Mouse (Mus musculus) G1E (cell line): Measurements from ENCODE around the gene Cul3. TPM values are rescaled to one million over a fixed set of nuclear protein-coding genes. Genes with fewer than 3 reads are reported as not detected.

ENCODE experiments used
- ATAC-seq: 2 replicates; pipeline ENCODE4 v1.8.0; 2016; ENCODE audit warnings: mild to moderate bottlenecking; ENCODE audit not compliant: insufficient number of reproducible peaks, poor library complexity, low FRiP score, severe bottlenecking; ENCODE audit errors: extremely low read depth
- DNase-seq: peaks from one replicate; pipeline ENCODE4 v3.0.0; 2012; ENCODE audit warnings: low spot score
- H3K27me3 ChIP-seq: 2 replicates; pipeline ENCODE4 v1.6.1; 2012; ENCODE audit warnings: mild to moderate bottlenecking, low read length, inconsistent platforms; ENCODE audit not compliant: insufficient read depth
- H3K36me3 ChIP-seq: replicated peaks from 2 replicates; pipeline ENCODE3; 2012; ENCODE audit warnings: mild to moderate bottlenecking, inconsistent platforms
- H3K4me1 ChIP-seq: 2 replicates; pipeline ENCODE4 v1.6.1; 2012; ENCODE audit warnings: low read depth, low read length, inconsistent platforms, mixed read lengths; ENCODE audit not compliant: insufficient read depth
- H3K4me3 ChIP-seq: 2 replicates; pipeline ENCODE4 v1.5.1; 2012; ENCODE audit warnings: low read depth, mild to moderate bottlenecking, inconsistent platforms, low read length, moderate library complexity, mixed read lengths
- H3K9me3 ChIP-seq: replicated peaks from 2 replicates; pipeline ENCODE4 v1.6.1; 2012; ENCODE audit warnings: inconsistent platforms
- CTCF ChIP-seq: IDR thresholded peaks from 2 replicates; pipeline ENCODE4 v1.5.1; 2012; ENCODE audit warnings: low read depth, low read length, inconsistent platforms, mixed read lengths
- GATA1 ChIP-seq: IDR thresholded peaks from 2 replicates; pipeline ENCODE4 v1.6.1; 2012; ENCODE audit warnings: borderline replicate concordance, low read length, inconsistent platforms, mixed read lengths
- GATA2 ChIP-seq: IDR thresholded peaks from 2 replicates; pipeline ENCODE4 v1.6.1; 2012; ENCODE audit warnings: low read depth, low read length, inconsistent platforms, borderline replicate concordance
- POLR2AphosphoS5 ChIP-seq: IDR thresholded peaks from 2 replicates; pipeline ENCODE4 v1.6.1; 2012; ENCODE audit warnings: low read depth, low read length, inconsistent platforms; ENCODE audit not compliant: insufficient replicate concordance
- TAL1 ChIP-seq: conservative IDR thresholded peaks from 2 replicates; pipeline ENCODE4 v1.6.1; 2012; ENCODE audit warnings: low read depth, low read length, inconsistent platforms, mixed read lengths
- polyA plus RNA-seq: library from polyadenylated mRNA; stranded (reverse); fragments of >175 nt; gene quantifications from 2 replicates; pipeline ENCODE4 v1.2.3, GENCODE M21; 2012
- total RNA-seq, 2 experiments: library from RNA; stranded (forward) in 1 of 2; stranded (reverse) in 1 of 2; fragments of 200-1000 nt in 1 of 2; fragments of >200 nt in 1 of 2; fragmentation: Nextera tagmentation in 1 of 2; gene quantifications; 2 replicates each; pipeline ENCODE4 v1.2.3; 2014 to 2017

Gene Cul3
- total and polyA plus RNA-seq, 3 experiments: 14.4 to 282 (median 152) TPM

DNA sequence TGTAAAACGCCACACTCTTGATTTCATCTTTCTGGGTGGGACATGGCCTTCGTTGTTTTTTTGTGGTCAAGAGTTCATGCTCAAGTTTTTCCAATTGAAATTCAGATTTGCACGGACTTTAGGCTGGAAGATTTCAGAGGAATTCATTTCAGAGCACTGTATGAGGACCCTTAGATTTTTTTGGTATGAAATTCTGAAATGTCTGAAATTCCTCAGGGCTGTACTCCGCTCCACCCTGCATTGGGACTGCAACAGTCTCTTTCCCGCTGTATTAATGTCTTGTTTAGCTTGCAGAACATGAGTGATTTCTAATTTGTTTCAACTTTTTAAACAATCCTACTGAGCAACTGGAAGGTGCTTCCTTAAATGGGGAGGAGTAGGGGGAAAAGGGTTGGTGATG lies 90.0 kb downstream of the Cul3 start:
- Histone ChIP-seq H3K27me3 (peaks cover 7% of the 10 kb centered on the region; the same call in 1 of the 2 replicates), H3K9me3 (no peaks in the 10 kb centered on the region), H3K36me3 (no peaks in the 10 kb centered on the region), H3K4me3 (no peak overlapping the region), H3K4me1 (no peaks in the 10 kb centered on the region)
- ATAC-seq: no peak
- DNase-seq: no peak
- TF ChIP-seq GATA2 (no peak), GATA1 (no peak), TAL1 (no peak), CTCF (no peak)

DNA sequence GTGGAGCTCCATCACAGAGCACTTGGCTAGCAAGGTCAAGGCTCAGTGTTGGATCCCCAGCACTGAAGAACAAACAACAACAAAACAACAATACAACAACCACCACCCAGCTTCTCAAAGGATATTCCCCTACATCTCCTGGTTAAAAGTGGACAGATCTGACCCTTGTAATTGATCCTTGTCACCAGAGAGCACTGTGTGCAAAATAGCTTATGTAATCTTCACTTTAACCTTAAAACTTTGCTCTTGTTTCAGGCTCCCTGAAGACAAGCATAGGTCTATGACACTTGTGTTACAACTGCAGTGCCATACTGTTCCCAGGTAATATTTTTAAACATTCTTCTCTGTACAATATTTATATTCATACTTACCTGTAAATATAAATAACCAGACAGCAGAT lies 93.1 kb downstream of the Cul3 start:
- peaks cover 3% of the 10 kb centered on the region; the same call in 1 of the 2 replicates for H3K27me3 ChIP-seq
- DNase-seq (no peak), ATAC-seq (no peak)
- TF ChIP-seq CTCF (no peak), TAL1 (no peak), POLR2AphosphoS5 (no peak), GATA2 (no peak), GATA1 (no peak)
- H3K36me3 ChIP-seq: no peaks in the 10 kb centered on the region
- H3K4me1 ChIP-seq: no peaks in the 10 kb centered on the region
- H3K9me3 ChIP-seq: no peaks in the 10 kb centered on the region
- H3K4me3 ChIP-seq: no peak overlapping the region

DNA sequence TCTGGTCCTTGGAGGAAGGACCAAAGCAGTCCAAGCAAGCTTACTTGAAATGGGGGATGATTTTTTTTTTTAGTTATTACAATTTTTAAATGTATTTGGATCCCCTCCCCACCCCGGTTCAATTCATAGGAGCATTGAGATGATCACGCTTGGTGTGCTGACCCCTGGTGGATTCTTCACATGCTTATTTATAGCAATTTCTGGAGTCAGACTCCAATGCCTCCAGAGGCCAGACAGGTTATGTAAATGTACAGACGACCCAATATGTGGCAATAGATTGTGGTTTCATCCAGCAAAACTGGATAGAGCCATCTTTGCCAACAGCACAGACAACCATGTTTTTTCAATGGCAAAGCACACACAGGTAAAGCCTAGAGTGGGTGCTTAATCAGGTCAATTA lies 96.2 kb downstream of the Cul3 start:
- DNase-seq (no peak), ATAC-seq (no peak; the same call in 1 of the 2 replicates)
- no peaks in the 10 kb centered on the region for H3K9me3 ChIP-seq
- TF ChIP-seq GATA1 (no peak), GATA2 (no peak), POLR2AphosphoS5 (no peak), TAL1 (no peak), CTCF (no peak)
- peaks cover 4% of the 10 kb centered on the region; the same call in 1 of the 2 replicates for H3K27me3 ChIP-seq
- H3K36me3 ChIP-seq: no peaks in the 10 kb centered on the region
- no peaks in the 10 kb centered on the region for H3K4me1 ChIP-seq
- no peak overlapping the region for H3K4me3 ChIP-seq

DNA sequence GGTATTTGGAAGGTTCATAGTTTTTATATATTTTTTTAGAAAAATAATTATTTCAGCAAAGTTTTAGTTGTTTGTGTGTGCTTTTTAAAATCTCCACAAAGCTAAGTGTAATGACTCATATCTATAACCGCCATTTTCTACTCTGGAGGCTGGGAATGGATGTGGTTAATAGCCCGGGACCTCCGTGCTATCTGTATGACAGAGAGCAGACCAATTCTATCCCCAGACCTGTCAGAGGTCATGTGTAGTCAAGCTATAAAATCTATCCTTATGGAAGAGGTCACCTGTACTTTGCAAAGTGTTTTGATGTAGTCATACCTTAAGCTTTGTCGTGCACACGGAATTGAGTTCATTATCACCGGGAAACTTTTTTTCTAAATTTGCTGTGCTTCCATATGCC lies 98.7 kb downstream of the Cul3 start:
- Histone ChIP-seq H3K9me3 (no peaks in the 10 kb centered on the region), H3K4me3 (no peak overlapping the region), H3K4me1 (no peaks in the 10 kb centered on the region), H3K27me3 (peaks cover 7% of the 10 kb centered on the region; the same call in 1 of the 2 replicates), H3K36me3 (no peaks in the 10 kb centered on the region)
- no peak for DNase-seq
- ATAC-seq: no peak
- no peak for TF ChIP-seq CTCF

DNA sequence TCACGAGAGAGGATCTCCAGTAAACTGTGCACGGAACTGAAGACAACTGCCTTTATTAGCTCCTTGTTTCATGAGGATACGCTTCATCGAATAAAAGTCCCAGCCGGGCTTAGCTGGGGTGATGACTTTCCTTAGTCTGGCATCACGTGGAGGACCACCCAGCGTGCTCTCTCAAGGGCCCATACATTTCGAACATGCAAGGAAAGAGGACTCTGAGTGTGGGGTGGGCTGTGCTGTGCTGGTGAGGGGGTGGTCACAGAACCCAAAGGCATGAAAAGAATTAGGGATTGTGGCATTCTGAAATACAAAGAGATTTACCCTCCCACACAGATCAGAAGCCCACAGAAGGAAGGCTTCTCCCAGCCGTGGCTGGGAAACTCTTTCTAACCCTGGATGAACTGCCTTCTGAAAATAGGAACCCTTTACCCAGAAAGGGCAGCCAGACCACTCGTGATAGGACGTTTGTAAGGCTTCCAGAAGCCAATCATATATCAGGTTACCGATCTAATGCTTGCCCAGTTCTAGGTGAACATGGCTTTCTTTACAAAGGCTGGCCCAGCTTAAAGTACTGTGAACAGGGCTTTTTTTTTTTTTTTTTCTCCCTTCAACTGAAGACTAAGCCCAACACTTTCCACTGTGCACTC lies 100.1 kb downstream of the Cul3 start:
- no peaks in the 10 kb centered on the region for H3K4me1 ChIP-seq
- no peak overlapping the region for H3K4me3 ChIP-seq
- TF ChIP-seq POLR2AphosphoS5 (no peak), TAL1 (no peak), GATA2 (no peak), GATA1 (no peak), CTCF (no peak)
- no peaks in the 10 kb centered on the region for H3K36me3 ChIP-seq
- H3K27me3 ChIP-seq: peaks cover 7% of the 10 kb centered on the region; the same call in 1 of the 2 replicates
- no peak for ATAC-seq
- DNase-seq: no peak
- no peaks in the 10 kb centered on the region for H3K9me3 ChIP-seq

DNA sequence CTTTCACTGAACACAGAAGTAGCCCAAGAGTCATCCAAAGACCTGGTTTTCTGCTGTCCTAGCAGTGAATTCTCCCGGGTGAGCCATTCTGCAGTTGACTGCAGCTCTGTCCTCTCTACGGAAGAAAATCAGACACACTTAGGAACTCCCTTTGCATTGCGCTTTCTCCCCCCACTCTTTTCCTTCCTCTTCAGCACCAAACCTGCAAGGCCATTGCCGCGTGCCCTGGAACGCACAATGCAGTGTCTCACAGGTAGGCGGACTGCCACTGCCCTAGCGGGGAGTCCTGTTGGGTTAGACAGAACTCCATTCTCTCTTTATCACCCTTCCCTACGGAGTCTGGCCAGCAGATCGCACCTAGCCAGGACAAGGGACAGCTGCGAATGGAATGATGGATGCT lies 100.8 kb downstream of the Cul3 start:
- no peak for ATAC-seq
- TF ChIP-seq TAL1 (no peak), GATA2 (no peak), CTCF (no peak), GATA1 (no peak), POLR2AphosphoS5 (no peak)
- no peak overlapping the region for H3K4me3 ChIP-seq

DNA sequence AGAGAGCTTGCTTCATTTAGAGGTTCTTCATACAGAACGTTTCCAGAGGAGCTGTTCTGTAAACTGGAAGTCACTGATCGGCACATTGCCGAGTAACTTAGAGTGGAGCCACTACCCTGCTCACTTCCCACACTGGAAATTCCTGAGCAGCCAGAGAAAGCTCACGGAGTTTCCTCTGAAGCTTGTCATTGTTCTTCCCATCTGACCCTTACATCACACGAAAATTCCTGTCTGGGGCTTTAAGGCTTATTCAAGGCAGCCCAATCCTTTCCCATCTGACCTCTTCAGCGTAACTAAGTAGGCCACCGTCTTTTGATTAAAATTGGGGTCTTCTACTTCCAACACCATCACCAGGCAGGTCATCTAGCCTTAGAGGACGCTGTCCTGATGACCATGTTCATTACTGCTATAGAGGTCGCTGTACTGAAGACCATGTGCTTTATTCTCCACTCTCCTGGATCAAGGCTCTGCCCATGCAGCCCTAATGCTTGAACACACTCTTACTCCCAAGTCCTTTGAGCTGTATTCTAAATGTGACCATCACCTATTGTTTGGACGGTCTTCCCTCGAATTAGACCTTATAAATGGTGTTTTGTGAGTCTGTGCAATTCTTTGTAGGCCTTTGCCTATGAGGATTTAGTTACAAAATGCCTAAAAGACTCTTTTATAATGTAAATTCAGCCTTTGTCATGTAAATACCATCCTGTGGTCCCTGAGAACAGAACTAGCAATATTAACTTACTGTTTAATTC lies 103.2 kb downstream of the Cul3 start:
- TF ChIP-seq GATA1 (no peak), POLR2AphosphoS5 (no peak), GATA2 (no peak), CTCF (no peak), TAL1 (no peak)
- Histone ChIP-seq H3K4me1 (no peaks in the 10 kb centered on the region), H3K36me3 (no peaks in the 10 kb centered on the region), H3K9me3 (no peaks in the 10 kb centered on the region), H3K4me3 (no peak overlapping the region), H3K27me3 (peaks cover 7% of the 10 kb centered on the region; the same call in 1 of the 2 replicates)
- no peak for ATAC-seq
- DNase-seq: no peak

More for the DNA sequence above, 100.8 kb downstream of the Cul3 start:
- Histone ChIP-seq H3K9me3 (no peaks in the 10 kb centered on the region), H3K4me1 (no peaks in the 10 kb centered on the region), H3K27me3 (peaks cover 7% of the 10 kb centered on the region; the same call in 1 of the 2 replicates), H3K36me3 (no peaks in the 10 kb centered on the region)
- DNase-seq: no peak
